Mouse (Mus musculus) midbrain, embryonic 16.5 days (tissue): Measurements from ENCODE around the gene Unc119b. TPM values are rescaled to one million over a fixed set of nuclear protein-coding genes. Genes with fewer than 3 reads are reported as not detected.

ENCODE experiments used
- ATAC-seq: fragments of 200-750 bp; cut with Nextera tagmentation; 2 replicates; pipeline ENCODE4 v1.8.0; 2017; ENCODE audit warnings: moderate TSS enrichment
- H3K27ac ChIP-seq: fragments of 300-500 bp; sonication (generic); 2 replicates; pipeline ENCODE4 v1.5.1; 2014; ENCODE audit warnings: mild to moderate bottlenecking, low read length, mixed read lengths
- H3K27me3 ChIP-seq: fragments of 300-500 bp; sonication (generic); 2 replicates; pipeline ENCODE4 v1.6.1; 2014; ENCODE audit warnings: low read depth, low read length, mixed read lengths; ENCODE audit not compliant: control insufficient read depth, insufficient read depth
- H3K36me3 ChIP-seq: fragments of 300-500 bp; sonication (generic); 2 replicates; pipeline ENCODE4 v1.6.1; 2014; ENCODE audit warnings: mild to moderate bottlenecking, low read length, moderate library complexity, mixed read lengths; ENCODE audit not compliant: control insufficient read depth, insufficient read depth
- H3K4me1 ChIP-seq: fragments of 300-500 bp; sonication (generic); 2 replicates; pipeline ENCODE4 v1.6.1; 2014; ENCODE audit warnings: mild to moderate bottlenecking, low read length, mixed read lengths; ENCODE audit not compliant: control insufficient read depth, insufficient read depth
- H3K4me2 ChIP-seq: fragments of 300-500 bp; sonication (generic); 2 replicates; pipeline ENCODE4 v1.6.1; 2014; ENCODE audit warnings: mild to moderate bottlenecking, low read length, mixed read lengths
- H3K4me3 ChIP-seq: fragments of 300-500 bp; sonication (generic); 2 replicates; pipeline ENCODE4 v1.5.1; 2014; ENCODE audit warnings: low read depth, mild to moderate bottlenecking, low read length, moderate library complexity, mixed read lengths
- H3K9ac ChIP-seq: fragments of 300-500 bp; sonication (generic); 2 replicates; pipeline ENCODE4 v1.6.1; 2014; ENCODE audit warnings: low read depth, low read length, mixed read lengths
- H3K9me3 ChIP-seq: fragments of 300-500 bp; sonication (generic); replicated peaks from 2 replicates; pipeline ENCODE4 v1.6.1; 2014; ENCODE audit warnings: mild to moderate bottlenecking, low read length, mixed read lengths; ENCODE audit not compliant: control insufficient read depth, poor library complexity, severe bottlenecking
- WGBS: fragments of 180-500 bp; shearing (Covaris S2); extraction: QIAGEN DNeasy Blood & Tissue Kit; methylation state at CpG from one replicate; pipeline ENCODE4 v1.1.7; 2014; 5-methylcytosine and 5-hydroxymethylcytosine counted together
- polyA plus RNA-seq: library from polyadenylated mRNA; unstranded; fragments of >200 nt; fragmentation: Nextera tagmentation; extraction: Ambion mirVana; gene quantifications from 2 replicates; pipeline ENCODE4 v1.2.1, GENCODE M21; 2015

Unc119b gene
- polyA plus RNA-seq, 1 experiment from 2014 or later: 27.7 TPM

- Histone ChIP-seq H3K4me2 (no peak overlapping the region), H3K27me3 (no peaks in the 10 kb centered on the region), H3K4me3 (no peak overlapping the region), H3K36me3 (peaks cover 22% of the 10 kb centered on the region), H3K9me3 (no peaks in the 10 kb centered on the region), H3K27ac (no peak overlapping the region), H3K9ac (no peak overlapping the region), H3K4me1 (no peaks in the 10 kb centered on the region)
- ATAC-seq: no peak
- 81% methylated on average over 5 of the region's 5 CpGs for WGBS
These were observed 35.2 kb downstream of the Unc119b start for GRCm38 (mm10) chr5:115099530-115099929.

GRCm38 (mm10) chr5:115098195-115098594 lies 36.6 kb downstream of the Unc119b start, which contains the start of gene Gm10401:
Gm10401 (minus strand) TSS chr5:115098295.
- no peaks in the 10 kb centered on the region for H3K9me3 ChIP-seq
- WGBS: 97% methylated on average over 8 of the region's 8 CpGs
- no peak for ATAC-seq
- no peak within 1 kb of the TSS for H3K9ac ChIP-seq
- no peaks in the 10 kb centered on the region for H3K4me1 ChIP-seq
- peaks cover 22% of the 10 kb centered on the region for H3K36me3 ChIP-seq
- no peak within 1 kb of the TSS for H3K27ac ChIP-seq
- no peak within 1 kb of the TSS for H3K4me2 ChIP-seq
- no peak within 1 kb of the TSS for H3K4me3 ChIP-seq
- H3K27me3 ChIP-seq: no peaks in the 10 kb centered on the region

GRCm38 (mm10) chr5:115091776-115092175 lies 43.0 kb downstream of the Unc119b start:
- H3K36me3 ChIP-seq: peaks cover 32% of the 10 kb centered on the region
- no peaks in the 10 kb centered on the region for H3K4me1 ChIP-seq
- no peak for ATAC-seq
- no peak overlapping the region for H3K27ac ChIP-seq
- no peak overlapping the region for H3K4me3 ChIP-seq
- H3K27me3 ChIP-seq: no peaks in the 10 kb centered on the region
- no peaks in the 10 kb centered on the region; the same call in 1 of the 2 replicates for H3K9me3 ChIP-seq
- no peak overlapping the region for H3K9ac ChIP-seq
- WGBS: 90% methylated on average over 6 of the region's 6 CpGs
- H3K4me2 ChIP-seq: no peak overlapping the region

GRCm38 (mm10) chr5:115091015-115091414 lies 43.8 kb downstream of the Unc119b start:
- no peak for ATAC-seq

GRCm38 (mm10) chr5:115089592-115090268 lies 45.0 kb downstream of the Unc119b start:
- no peaks in the 10 kb centered on the region for H3K27me3 ChIP-seq
- no peaks in the 10 kb centered on the region; the same call in 1 of the 2 replicates for H3K9me3 ChIP-seq
- H3K9ac ChIP-seq: no peak overlapping the region
- ATAC-seq: no peak
- peaks cover 28% of the 10 kb centered on the region for H3K36me3 ChIP-seq
- no peak overlapping the region for H3K4me2 ChIP-seq
- no peaks in the 10 kb centered on the region for H3K4me1 ChIP-seq
- no peak overlapping the region for H3K4me3 ChIP-seq
- H3K27ac ChIP-seq: no peak overlapping the region
- WGBS: 94% methylated on average over 5 of the region's 5 CpGs

More at GRCm38 (mm10) chr5:115091015-115091414, 43.8 kb downstream of the Unc119b start:
- Histone ChIP-seq H3K27me3 (no peaks in the 10 kb centered on the region), H3K9ac (no peak overlapping the region), H3K4me3 (no peak overlapping the region), H3K36me3 (peaks cover 32% of the 10 kb centered on the region), H3K27ac (no peak overlapping the region), H3K9me3 (no peaks in the 10 kb centered on the region; the same call in 1 of the 2 replicates), H3K4me1 (no peaks in the 10 kb centered on the region), H3K4me2 (no peak overlapping the region)
- WGBS: 89% methylated on average over 3 of the region's 3 CpGs

GRCm38 (mm10) chr5:115085675-115086074 lies 49.1 kb downstream of the Unc119b start:
- Histone ChIP-seq H3K27me3 (no peaks in the 10 kb centered on the region), H3K4me1 (no peaks in the 10 kb centered on the region), H3K4me2 (no peak overlapping the region), H3K36me3 (peaks cover 38% of the 10 kb centered on the region), H3K4me3 (no peak overlapping the region), H3K27ac (no peak overlapping the region), H3K9ac (no peak overlapping the region), H3K9me3 (no peaks in the 10 kb centered on the region; the same call in 1 of the 2 replicates)
- no peak for ATAC-seq
- over 99% methylated on average over 2 of the region's 2 CpGs for WGBS

GRCm38 (mm10) chr5:115083492-115083891 lies 51.3 kb downstream of the Unc119b start:
- ATAC-seq: no peak
- H3K36me3 ChIP-seq: peaks cover 22% of the 10 kb centered on the region
- WGBS: 96% methylated on average over 6 of the region's 6 CpGs
- H3K27me3 ChIP-seq: no peaks in the 10 kb centered on the region
- no peak overlapping the region for H3K4me3 ChIP-seq
- no peaks in the 10 kb centered on the region for H3K9me3 ChIP-seq
- no peak overlapping the region for H3K4me2 ChIP-seq
- H3K27ac ChIP-seq: no peak overlapping the region
- no peaks in the 10 kb centered on the region for H3K4me1 ChIP-seq
- H3K9ac ChIP-seq: no peak overlapping the region

GRCm38 (mm10) chr5:115081636-115082035 lies 53.1 kb downstream of the Unc119b start:
- H3K9me3 ChIP-seq: no peaks in the 10 kb centered on the region

GRCm38 (mm10) chr5:115076144-115076901 lies 58.5 kb downstream of the Unc119b start:
- Histone ChIP-seq H3K4me3 (no peak overlapping the region), H3K27ac (no peak overlapping the region), H3K4me1 (no peaks in the 10 kb centered on the region), H3K36me3 (peaks cover 4% of the 10 kb centered on the region; the same call in 1 of the 2 replicates), H3K4me2 (no peak overlapping the region), H3K27me3 (no peaks in the 10 kb centered on the region), H3K9ac (no peak overlapping the region), H3K9me3 (no peaks in the 10 kb centered on the region)
- WGBS: 54% methylated on average over 5 of the region's 5 CpGs
- no peak for ATAC-seq

More at GRCm38 (mm10) chr5:115081636-115082035, 53.1 kb downstream of the Unc119b start:
- Histone ChIP-seq H3K4me1 (no peaks in the 10 kb centered on the region), H3K4me2 (no peak overlapping the region), H3K27me3 (no peaks in the 10 kb centered on the region), H3K27ac (no peak overlapping the region), H3K9ac (no peak overlapping the region), H3K36me3 (peaks cover 11% of the 10 kb centered on the region), H3K4me3 (no peak overlapping the region)
- ATAC-seq: no peak
- 91% methylated on average over 5 of the region's 5 CpGs for WGBS
